Mouse (Mus musculus) midbrain, embryonic 12.5 days (tissue): ENCODE results near the gene Clrn2. TPM values are rescaled to one million over a fixed set of nuclear protein-coding genes. Genes with fewer than 3 reads are reported as not detected.

Experiments used
- ATAC-seq: fragments of 200-750 bp; cut with Nextera tagmentation; 2 replicates; pipeline ENCODE4 v1.8.0; 2017; ENCODE audit warnings: low read depth, moderate TSS enrichment, moderate library complexity; ENCODE audit not compliant: low FRiP score
- H3K27ac ChIP-seq: fragments of 300-500 bp; sonication (generic); replicated peaks from 2 replicates; pipeline ENCODE4 v1.5.1; 2016; ENCODE audit warnings: mild to moderate bottlenecking
- H3K27me3 ChIP-seq: fragments of 300-500 bp; sonication (generic); 2 replicates; pipeline ENCODE4 v1.6.1; 2016; ENCODE audit warnings: mild to moderate bottlenecking
- H3K36me3 ChIP-seq: fragments of 300-500 bp; sonication (generic); 2 replicates; pipeline ENCODE4 v1.6.1; 2016
- H3K4me1 ChIP-seq: fragments of 300-500 bp; sonication (generic); 2 replicates; pipeline ENCODE4 v1.6.1; 2016
- H3K4me2 ChIP-seq: fragments of 300-500 bp; sonication (generic); replicated peaks from 2 replicates; pipeline ENCODE4 v1.6.1; 2016; ENCODE audit warnings: mild to moderate bottlenecking, moderate library complexity
- H3K4me3 ChIP-seq: fragments of 300-500 bp; sonication (generic); 2 replicates; pipeline ENCODE4 v1.5.1; 2016; ENCODE audit warnings: mild to moderate bottlenecking
- H3K9ac ChIP-seq: fragments of 300-500 bp; sonication (generic); replicated peaks from 2 replicates; pipeline ENCODE4 v1.6.1; 2016; ENCODE audit warnings: mild to moderate bottlenecking, moderate library complexity
- H3K9me3 ChIP-seq: fragments of 300-500 bp; sonication (generic); 2 replicates; pipeline ENCODE4 v1.6.1; 2016; ENCODE audit warnings: mild to moderate bottlenecking
- WGBS: fragments of 180-500 bp; shearing (Covaris S2); methylation state at CpG from one replicate; pipeline ENCODE4 v1.1.7; 2016; 5-methylcytosine and 5-hydroxymethylcytosine counted together
- polyA plus RNA-seq: library from polyadenylated mRNA; unstranded; fragments of >200 nt; fragmentation: Nextera tagmentation; extraction: Ambion mirVana; gene quantifications from 2 replicates; pipeline ENCODE4 v1.2.1, GENCODE M21; 2016

The Clrn2 gene
- polyA plus RNA-seq, 1 experiment from 2014 or later: 0.32 TPM

- no peak for ATAC-seq
- H3K9me3 ChIP-seq: no peaks in the 10 kb centered on the region
- no peak overlapping the region for H3K27ac ChIP-seq
- WGBS: 91% methylated on average over 14 of the region's 14 CpGs
- peaks cover 29% of the 10 kb centered on the region; the same call in 1 of the 2 replicates for H3K36me3 ChIP-seq
- H3K4me2 ChIP-seq: no peak overlapping the region
- H3K4me3 ChIP-seq: no peak overlapping the region
- no peaks in the 10 kb centered on the region for H3K27me3 ChIP-seq
- no peak overlapping the region for H3K9ac ChIP-seq
- no peaks in the 10 kb centered on the region for H3K4me1 ChIP-seq
Measured at GRCm38 (mm10) chr5:45435967-45436950, 17.3 kb upstream of the Clrn2 start.

GRCm38 (mm10) chr5:45437826-45438225 lies 15.7 kb upstream of the Clrn2 start:
- no peaks in the 10 kb centered on the region for H3K27me3 ChIP-seq
- no peaks in the 10 kb centered on the region for H3K9me3 ChIP-seq
- no peak; the same call in 1 of the 2 replicates for ATAC-seq
- H3K36me3 ChIP-seq: peaks cover 30% of the 10 kb centered on the region
- WGBS: 80% methylated on average over 4 of the region's 4 CpGs
- no peak overlapping the region for H3K9ac ChIP-seq
- H3K4me2 ChIP-seq: no peak overlapping the region
- no peaks in the 10 kb centered on the region for H3K4me1 ChIP-seq
- H3K27ac ChIP-seq: no peak overlapping the region
- no peak overlapping the region for H3K4me3 ChIP-seq

GRCm38 (mm10) chr5:45438301-45438700 lies 15.2 kb upstream of the Clrn2 start:
- no peak overlapping the region for H3K27ac ChIP-seq
- H3K4me1 ChIP-seq: no peaks in the 10 kb centered on the region
- H3K4me2 ChIP-seq: no peak overlapping the region
- H3K27me3 ChIP-seq: no peaks in the 10 kb centered on the region
- peaks cover 30% of the 10 kb centered on the region for H3K36me3 ChIP-seq
- no peak overlapping the region for H3K4me3 ChIP-seq
- H3K9ac ChIP-seq: no peak overlapping the region
- H3K9me3 ChIP-seq: no peaks in the 10 kb centered on the region
- no peak for ATAC-seq
- 91% methylated on average over 8 of the region's 8 CpGs for WGBS

- Histone ChIP-seq H3K4me1 (no peaks in the 10 kb centered on the region), H3K4me3 (no peak overlapping the region), H3K36me3 (peaks cover 30% of the 10 kb centered on the region), H3K9me3 (no peaks in the 10 kb centered on the region), H3K4me2 (no peak overlapping the region), H3K9ac (no peak overlapping the region), H3K27ac (no peak overlapping the region), H3K27me3 (no peaks in the 10 kb centered on the region)
- ATAC-seq: no peak
- WGBS: 84% methylated on average over 3 of the region's 3 CpGs
Measured at GRCm38 (mm10) chr5:45441124-45441523, 12.4 kb upstream of the Clrn2 start.

GRCm38 (mm10) chr5:45441745-45442144 lies 11.8 kb upstream of the Clrn2 start:
- no peak overlapping the region for H3K4me3 ChIP-seq
- 92% methylated on average over 3 of the region's 3 CpGs for WGBS
- no peak overlapping the region for H3K4me2 ChIP-seq
- H3K9ac ChIP-seq: no peak overlapping the region
- no peak for ATAC-seq
- no peaks in the 10 kb centered on the region for H3K27me3 ChIP-seq
- no peaks in the 10 kb centered on the region for H3K9me3 ChIP-seq
- H3K36me3 ChIP-seq: peaks cover 30% of the 10 kb centered on the region
- no peaks in the 10 kb centered on the region for H3K4me1 ChIP-seq
- no peak overlapping the region for H3K27ac ChIP-seq

GRCm38 (mm10) chr5:45444130-45444832 lies 9.3 kb upstream of the Clrn2 start:
- Histone ChIP-seq H3K4me1 (peaks cover 14% of the 10 kb centered on the region), H3K9ac (no peak overlapping the region), H3K27ac (no peak overlapping the region), H3K27me3 (no peaks in the 10 kb centered on the region), H3K9me3 (no peaks in the 10 kb centered on the region), H3K36me3 (peaks cover 18% of the 10 kb centered on the region), H3K4me2 (no peak overlapping the region), H3K4me3 (no peak overlapping the region)
- WGBS: 91% methylated on average over 8 of the region's 8 CpGs
- no peak for ATAC-seq

GRCm38 (mm10) chr5:45448676-45449075 lies 4.9 kb upstream of the Clrn2 start:
- peak overlapping the region; percentile 95 for H3K4me2 ChIP-seq
- peak overlapping the region; percentile 72 for H3K9ac ChIP-seq
- peak overlapping the region; percentile 72 for H3K4me3 ChIP-seq
- no peaks in the 10 kb centered on the region for H3K9me3 ChIP-seq
- H3K27ac ChIP-seq: no peak overlapping the region
- peaks cover 18% of the 10 kb centered on the region for H3K4me1 ChIP-seq
- no peaks in the 10 kb centered on the region for H3K27me3 ChIP-seq
- 36% methylated on average over 5 of the region's 5 CpGs for WGBS
- H3K36me3 ChIP-seq: peaks cover 8% of the 10 kb centered on the region
- no peak for ATAC-seq

GRCm38 (mm10) chr5:45449206-45449605 lies 4.3 kb upstream of the Clrn2 start:
- Histone ChIP-seq H3K36me3 (peaks cover 4% of the 10 kb centered on the region; the same call in 1 of the 2 replicates), H3K4me3 (peak overlapping the region; percentile 72), H3K27me3 (no peaks in the 10 kb centered on the region), H3K4me2 (peak overlapping the region; percentile 95), H3K4me1 (peaks cover 18% of the 10 kb centered on the region), H3K9ac (peak overlapping the region; percentile 72), H3K27ac (no peak overlapping the region), H3K9me3 (no peaks in the 10 kb centered on the region)
- ATAC-seq: no peak
- 3% methylated on average over 8 of the region's 8 CpGs for WGBS

- Histone ChIP-seq H3K4me1 (peaks cover 18% of the 10 kb centered on the region), H3K27ac (peak within 1 kb of the TSS; percentile 73), H3K27me3 (no peaks in the 10 kb centered on the region), H3K36me3 (no peaks in the 10 kb centered on the region), H3K4me2 (peak within 1 kb of the TSS; percentile 95), H3K4me3 (peak within 1 kb of the TSS; percentile 72), H3K9ac (peak within 1 kb of the TSS; percentile 72), H3K9me3 (no peaks in the 10 kb centered on the region)
- peak; percentile 99 for ATAC-seq
- under 1% methylated on average over 70 of the region's 70 CpGs for WGBS
Measured at GRCm38 (mm10) chr5:45449831-45450716, 3.5 kb upstream of the Clrn2 start, which contains the start of gene Qdpr. Gene Qdpr (minus strand): TSS chr5:45450236.

GRCm38 (mm10) chr5:45454456-45454855 lies 905 bp downstream of the Clrn2 start:
- ATAC-seq: no peak
- no peaks in the 10 kb centered on the region for H3K36me3 ChIP-seq
- no peak overlapping the region for H3K4me2 ChIP-seq
- no peak overlapping the region for H3K9ac ChIP-seq
- no peaks in the 10 kb centered on the region for H3K27me3 ChIP-seq
- no peak overlapping the region for H3K27ac ChIP-seq
- H3K4me1 ChIP-seq: 0 out of 2 replicates have a peak, but pooled peaks cover 3% of the 10 kb centered on the region
- H3K4me3 ChIP-seq: no peak overlapping the region
- no peaks in the 10 kb centered on the region for H3K9me3 ChIP-seq
- WGBS: 45% methylated on average over 9 of the region's 9 CpGs

GRCm38 (mm10) chr5:45472880-45473450 lies 19.4 kb downstream of the Clrn2 start:
- Histone ChIP-seq H3K9ac (0 out of 2 replicates have a peak overlapping the region, but pooled peaks have one; percentile 8), H3K36me3 (no peaks in the 10 kb centered on the region), H3K27ac (no peak overlapping the region), H3K4me2 (no peak overlapping the region), H3K4me3 (no peak overlapping the region), H3K4me1 (no peaks in the 10 kb centered on the region; the same call in 1 of the 2 replicates), H3K27me3 (no peaks in the 10 kb centered on the region), H3K9me3 (no peaks in the 10 kb centered on the region)
- WGBS: 68% methylated on average over 7 of the region's 7 CpGs
- no peak for ATAC-seq
